Mouse (Mus musculus) gastrocnemius, adult 2 months (tissue): ENCODE results near the gene Slc8a2. TPM values are rescaled to one million over a fixed set of nuclear protein-coding genes. Genes with fewer than 3 reads are reported as not detected.

Experiments
- DNase-seq: peaks from one replicate; pipeline ENCODE4 v3.0.0; 2022
- H3K27ac ChIP-seq: fragments of 200-600 bp; 2 replicates; pipeline ENCODE4 v1.8.1; 2022; ENCODE audit warnings: mild to moderate bottlenecking
- H3K4me3 ChIP-seq: fragments of 200-600 bp; 2 replicates; pipeline ENCODE4 v1.8.1; 2022; ENCODE audit warnings: mild to moderate bottlenecking, moderate library complexity
- CTCF ChIP-seq: fragments of 200-600 bp; IDR thresholded peaks from 2 replicates; pipeline ENCODE4 v1.8.1; 2022; ENCODE audit warnings: antibody characterized with exemption, mild to moderate bottlenecking, moderate library complexity
- intact Hi-C: fragments of 180-260 bp; cut with DNase I; formaldehyde crosslinking; loops from one replicate; pipeline ENCODE4 v1.15.1; 2025
- total RNA-seq, 2 experiments: library from RNA; stranded (reverse); gene quantifications; 2 replicates each; pipeline ENCODE4 v1.2.3; 2021

Gene Slc8a2
- total RNA-seq, 2 experiments from 2014 or later = 0.08 to 0.28 TPM

- intact Hi-C loops = loop anchor here (2.0 kb wide), 1 partner anchor 25 kb away; no protein-coding TSS in a partner anchor
- DNase-seq = no peak
- Histone ChIP-seq H3K4me3 (peak overlapping the region; percentile 75), H3K27ac (peak overlapping the region; percentile 84)
- no peak for TF ChIP-seq CTCF
Measured at GRCm38 (mm10) chr7:16129846-16130691, 443 bp downstream of the Slc8a2 start.

DNA sequence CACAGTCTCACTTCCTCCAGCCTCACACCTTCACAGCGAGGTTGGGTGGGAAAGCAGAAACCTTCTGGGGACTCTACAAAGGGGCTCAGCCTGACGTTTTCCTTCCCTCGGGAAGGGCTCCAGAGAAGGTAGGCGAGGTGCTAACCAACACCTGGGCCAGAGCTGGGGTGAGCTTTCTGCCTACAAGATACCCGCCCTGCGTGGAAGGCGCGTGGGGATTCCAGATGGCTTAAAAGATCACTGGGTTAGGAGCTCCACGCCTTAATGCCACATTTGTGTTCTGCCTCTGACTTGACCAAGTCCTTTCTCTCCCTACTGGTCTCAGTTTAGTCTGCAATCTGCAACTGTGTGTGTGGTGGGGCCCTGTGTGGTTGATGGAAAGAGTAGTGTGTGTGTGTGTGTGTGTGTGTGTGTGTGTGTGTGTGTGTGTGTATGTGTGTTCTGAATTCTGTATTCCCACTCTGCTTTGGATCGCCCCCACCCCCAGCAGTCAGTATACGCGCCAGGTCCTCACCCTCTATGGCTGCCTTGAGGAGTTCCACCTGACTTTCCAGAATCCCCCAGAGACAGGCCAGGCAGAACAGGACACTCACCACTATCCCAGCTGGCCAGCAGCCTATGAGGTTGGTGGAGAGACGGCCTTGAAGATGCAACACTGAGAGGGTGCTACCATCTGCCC lies 1.5 kb downstream of the Slc8a2 start:
- intact Hi-C loops = no loop called here
- H3K27ac ChIP-seq = no peak overlapping the region
- no peak for TF ChIP-seq CTCF
- no peak for DNase-seq
- peak overlapping the region; percentile 75; the same call in 1 of the 2 replicates for H3K4me3 ChIP-seq

GRCm38 (mm10) chr7:16132161-16132581 lies 2.5 kb downstream of the Slc8a2 start:
- DNase-seq = no peak
- H3K27ac ChIP-seq = no peak overlapping the region
- no peak overlapping the region for H3K4me3 ChIP-seq
- TF ChIP-seq CTCF = no peak
- intact Hi-C loops = no loop called here

GRCm38 (mm10) chr7:16132926-16133325 lies 3.3 kb downstream of the Slc8a2 start:
- intact Hi-C loops = no loop called here
- Histone ChIP-seq H3K27ac (no peak overlapping the region), H3K4me3 (no peak overlapping the region)
- TF ChIP-seq CTCF = no peak
- no peak for DNase-seq

- no peak for DNase-seq
- no peak overlapping the region for H3K4me3 ChIP-seq
- no peak overlapping the region for H3K27ac ChIP-seq
- intact Hi-C loops = no loop called here
- no peak for TF ChIP-seq CTCF
Measured at GRCm38 (mm10) chr7:16133691-16134090, 4.1 kb downstream of the Slc8a2 start.

GRCm38 (mm10) chr7:16134951-16135392 lies 5.3 kb downstream of the Slc8a2 start:
- no peak overlapping the region for H3K4me3 ChIP-seq
- no peak overlapping the region for H3K27ac ChIP-seq
- no peak for DNase-seq
- intact Hi-C loops = no loop called here
- no peak for TF ChIP-seq CTCF

DNA sequence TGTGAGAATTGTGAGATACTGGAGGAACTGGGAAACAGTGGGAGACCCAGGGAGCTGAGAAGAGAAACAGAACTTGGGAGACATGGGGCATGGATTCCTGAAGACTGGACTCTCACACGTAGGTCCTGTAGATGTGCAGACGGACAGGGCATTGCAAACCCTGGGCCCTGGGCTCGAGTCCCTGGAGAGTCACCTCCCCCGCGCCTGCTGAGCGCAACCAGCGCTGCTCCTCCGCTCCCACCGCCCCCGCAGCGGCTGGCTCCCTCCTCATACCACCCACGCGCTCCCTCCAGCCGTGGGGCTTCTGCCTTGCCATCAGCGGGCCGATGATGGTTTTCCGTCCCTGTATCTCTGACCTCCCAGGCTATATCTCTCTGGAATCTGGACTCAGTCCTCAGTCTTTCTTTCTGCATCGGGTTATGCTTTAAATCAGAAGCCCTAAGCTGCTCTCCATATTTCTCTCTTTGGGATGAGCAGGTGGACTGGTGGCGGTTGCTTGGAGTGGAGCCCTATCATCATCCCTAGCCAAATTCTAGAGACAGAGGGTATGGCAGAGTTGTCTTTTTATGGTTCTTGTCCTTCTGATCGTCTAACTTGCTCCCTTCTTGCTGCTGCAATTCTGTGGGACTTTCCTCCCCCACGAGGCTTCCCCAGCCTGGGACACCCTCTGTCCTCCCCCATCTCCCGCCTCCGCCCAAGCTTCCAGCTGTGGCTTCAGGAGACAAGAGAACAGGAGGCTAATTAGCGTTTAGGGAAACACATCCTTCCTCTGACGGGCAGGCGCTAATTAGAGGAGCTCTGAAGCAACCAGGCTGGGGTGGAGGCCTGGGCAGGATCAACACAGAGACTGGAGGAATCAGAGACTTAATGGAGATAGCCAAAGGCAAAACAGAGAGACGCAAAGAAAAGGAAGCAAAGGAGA lies 17.1 kb downstream of the Slc8a2 start:
- intact Hi-C loops = no loop called here
- no peak for TF ChIP-seq CTCF
- no peak overlapping the region for H3K27ac ChIP-seq
- H3K4me3 ChIP-seq = no peak overlapping the region
- no peak for DNase-seq

DNA sequence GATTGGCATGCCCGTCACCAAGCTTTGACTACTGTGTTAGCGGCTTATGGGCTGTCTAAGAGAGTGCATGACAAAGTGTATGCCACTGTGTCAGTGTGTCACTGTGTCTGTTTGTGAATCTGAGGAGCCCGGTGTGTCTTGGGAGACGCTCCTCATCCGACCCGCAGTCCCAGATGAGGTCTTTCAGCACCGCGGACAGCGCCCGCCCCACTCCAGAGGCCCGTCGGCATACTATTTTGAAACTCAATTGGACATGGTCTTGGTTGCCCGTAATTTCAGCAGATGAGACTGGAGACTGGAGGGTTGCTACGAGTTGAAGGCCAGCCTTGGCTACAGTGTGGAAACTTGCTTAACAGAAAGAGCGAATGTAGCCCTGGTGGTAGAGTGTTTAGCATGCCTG lies 18.0 kb downstream of the Slc8a2 start:
- TF ChIP-seq CTCF = no peak
- H3K27ac ChIP-seq = no peak overlapping the region
- no peak overlapping the region for H3K4me3 ChIP-seq
- DNase-seq = peak; percentile 64
- intact Hi-C loops = no loop called here

DNA sequence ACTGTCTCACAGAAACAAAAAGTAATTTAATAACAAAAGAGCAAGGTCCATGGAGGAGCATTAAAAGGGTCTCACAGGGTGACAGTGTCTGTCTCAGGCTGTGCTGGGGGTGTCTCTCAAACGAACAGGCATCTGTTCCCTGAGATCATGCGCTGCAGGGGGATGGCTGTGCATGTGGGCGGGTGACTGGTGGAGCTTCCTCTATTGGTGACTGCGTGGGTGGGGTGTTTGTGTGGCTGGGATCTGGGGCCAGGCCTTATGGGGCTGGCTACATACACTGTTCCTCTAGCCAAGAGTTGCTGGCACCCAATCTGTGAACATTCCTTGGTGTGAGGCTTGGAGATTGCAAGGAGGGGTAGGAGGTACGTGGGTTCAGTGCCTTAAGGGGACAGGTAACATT lies 19.6 kb downstream of the Slc8a2 start:
- intact Hi-C loops = no loop called here
- no peak for TF ChIP-seq CTCF
- no peak for DNase-seq
- Histone ChIP-seq H3K4me3 (no peak overlapping the region), H3K27ac (no peak overlapping the region)

DNA sequence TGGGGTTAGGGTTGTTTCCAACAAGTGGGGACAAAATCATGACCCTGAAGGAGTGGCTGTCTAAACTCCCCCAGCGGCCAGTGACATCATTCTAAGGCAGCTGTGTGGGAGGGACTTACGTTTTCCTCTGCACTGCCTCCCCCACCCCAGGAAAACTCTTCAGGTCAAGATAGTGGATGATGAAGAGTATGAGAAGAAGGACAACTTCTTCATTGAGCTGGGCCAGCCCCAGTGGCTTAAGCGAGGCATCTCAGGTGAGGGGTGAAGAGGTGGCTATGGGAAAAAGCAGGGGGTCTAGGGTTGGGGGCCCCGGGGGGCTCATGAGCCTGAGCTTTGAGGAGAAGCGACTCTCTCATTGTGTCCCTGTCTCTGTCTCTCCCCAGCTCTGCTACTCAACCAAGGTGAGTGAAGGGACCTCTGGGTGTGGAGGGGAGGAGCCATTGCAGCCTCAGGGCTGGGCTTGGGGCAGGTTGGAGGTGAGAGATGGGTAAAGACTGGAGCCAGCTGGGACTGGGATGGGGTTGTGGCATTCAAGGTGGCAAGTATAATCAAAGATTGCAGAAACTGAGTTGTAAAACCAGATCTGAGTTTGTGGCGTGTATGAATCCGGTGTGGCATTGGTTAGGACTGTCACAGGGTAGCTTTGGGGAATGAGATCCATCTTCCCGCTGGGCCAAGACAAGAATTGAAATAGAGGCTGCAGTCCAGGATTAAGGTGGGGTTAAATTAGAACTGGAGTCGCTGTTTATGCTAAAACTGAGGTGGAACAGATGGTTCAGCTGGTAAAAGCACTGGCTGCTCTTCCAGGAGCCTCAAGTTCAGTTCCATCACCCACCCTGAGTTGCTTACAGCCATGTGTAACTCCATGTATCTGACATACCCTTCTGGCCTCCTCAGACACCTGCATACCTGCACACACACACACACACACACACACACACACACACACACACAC lies 20.8 kb downstream of the Slc8a2 start:
- H3K4me3 ChIP-seq = no peak overlapping the region
- no peak for TF ChIP-seq CTCF
- no peak overlapping the region for H3K27ac ChIP-seq
- intact Hi-C loops = no loop called here
- DNase-seq = no peak

- peak; percentile 54 for DNase-seq
- H3K4me3 ChIP-seq = no peak overlapping the region
- no peak overlapping the region for H3K27ac ChIP-seq
- peak; percentile 83 for TF ChIP-seq CTCF
- intact Hi-C loops = loop anchor here (1.0 to 2.0 kb wide), 3 partner anchors 55 to 177 kb away; partner anchors contain the start of gene Napa
Measured at GRCm38 (mm10) chr7:16153522-16153921, 23.9 kb downstream of the Slc8a2 start.
